19 mouse cellular contexts compared by ENCODE assay signal in genomic region chr6:86777181-86777580, GRCm38 (mm10). TPM values are rescaled to one million over a fixed set of nuclear protein-coding genes. Genes with fewer than 3 reads are reported as not detected.
DNase-seq lines count a peak whose midpoint lies in the region; ATAC-seq and TF ChIP-seq lines count a peak whose summit lies in the region.
"Had no signal": no experiment of that assay in that cellular context is flagged by ENCODE, and none has a peak within 500 bp of the region (broad histone marks: within the 10 kb centered on the region; RNA-seq: fewer than 3 reads in every experiment).

No protein-coding gene starts in this region.

- H3K9me3 ChIP-seq in heart, embryonic 13.5 days, result no peaks in the 10 kb centered on the region
- no peaks in the 10 kb centered on the region for H3K9me3 ChIP-seq in hindbrain, postnatal 0 days (ENCODE audit: low read length)
- H3K9me3 ChIP-seq: embryonic facial prominence, embryonic 10.5 days; midbrain, embryonic 15.5 days had no signal

- no peak for ATAC-seq in heart, embryonic 13.5 days (ENCODE audit: extremely low read depth, insufficient number of reproducible peaks, low FRiP score, low TSS enrichment)
- no peak for ATAC-seq in hindbrain, postnatal 0 days
- ATAC-seq: forebrain, embryonic 14.5 days; hindbrain, embryonic 16.5 days; midbrain, embryonic 15.5 days had no signal

- H3K9ac ChIP-seq in heart, embryonic 13.5 days, result no peak overlapping the region
- no peak overlapping the region for H3K9ac ChIP-seq in hindbrain, postnatal 0 days (replicated peaks; ENCODE audit: low read length)
- H3K9ac ChIP-seq: lung, embryonic 14.5 days; midbrain, embryonic 15.5 days had no signal

- DNase-seq in heart, postnatal 36 days, result no peak
- peak; percentile 81 for DNase-seq in 3T3-L1 (ENCODE audit: low read depth, low spot score)
- peak; percentile 28 to 46 for DNase-seq in adrenal gland, postnatal 36 days
- no peak for DNase-seq in hindbrain, postnatal 0 days (ENCODE audit: low spot score)
- DNase-seq in Muller cell, postnatal 12 days (ENCODE audit: inconsistent ontology term), result no peak
- DNase-seq: cerebellum, adult 11-12 months; cerebellum, postnatal 36 days; heart, postnatal 14 days; left cerebral cortex, postnatal 4 days; lung, embryonic 14.5 days; lung, postnatal 4 days; right cerebral cortex, postnatal 25 days; thymus, postnatal 25 days had no signal

- intact Hi-C loops in heart, postnatal 36 days (cut with DNase I), result no loop called here

- H3K27me3 ChIP-seq in heart, embryonic 13.5 days (replicated peaks), result no peaks in the 10 kb centered on the region
- H3K27me3 ChIP-seq in hindbrain, postnatal 0 days (ENCODE audit: insufficient read depth, low read length), result no peaks in the 10 kb centered on the region
- H3K27me3 ChIP-seq: midbrain, embryonic 15.5 days had no signal

- H3K27ac ChIP-seq in heart, embryonic 13.5 days (replicated peaks), result 0 out of 2 replicates have a peak overlapping the region, but pooled peaks have one; percentile 68
- H3K27ac ChIP-seq in macrophage, result peak overlapping the region; percentile 94
- H3K27ac ChIP-seq in hindbrain, postnatal 0 days, result no peak overlapping the region
- H3K27ac ChIP-seq: embryonic facial prominence, embryonic 10.5 days; midbrain, embryonic 15.5 days had no signal

- peaks cover 15% of the 10 kb centered on the region for H3K4me1 ChIP-seq in heart, embryonic 13.5 days
- no peaks in the 10 kb centered on the region for H3K4me1 ChIP-seq in hindbrain, postnatal 0 days (ENCODE audit: insufficient read depth, low read length)
- H3K4me1 ChIP-seq: embryonic facial prominence, embryonic 10.5 days; midbrain, embryonic 15.5 days had no signal

- no peak for TF ChIP-seq CTCF in hindbrain, postnatal 0 days (IDR thresholded peaks at IDR 0.05; ENCODE audit: low read depth)

- peaks cover 83% of the 10 kb centered on the region for H3K79me2 ChIP-seq in macrophage (ENCODE audit: inconsistent target)

- no peak overlapping the region for H3K4me2 ChIP-seq in heart, embryonic 13.5 days
- no peak overlapping the region for H3K4me2 ChIP-seq in hindbrain, postnatal 0 days (ENCODE audit: low read depth, low read length)
- H3K4me2 ChIP-seq: lung, embryonic 14.5 days; midbrain, embryonic 15.5 days had no signal

- 76% methylated on average over 3 of the region's 3 CpGs for WGBS in heart, embryonic 13.5 days
- 26% methylated on average over 3 of the region's 3 CpGs for whole genome bisulfite sequencing in macrophage (ENCODE audit: missing documents)
- WGBS in hindbrain, postnatal 0 days, result 79% methylated on average over 3 of the region's 3 CpGs

- no peaks in the 10 kb centered on the region for H3K36me3 ChIP-seq in heart, embryonic 13.5 days
- H3K36me3 ChIP-seq in macrophage (ENCODE audit: inconsistent target), result no peaks in the 10 kb centered on the region
- H3K36me3 ChIP-seq in hindbrain, postnatal 0 days (ENCODE audit: insufficient read depth, low read length), result no peaks in the 10 kb centered on the region
- H3K36me3 ChIP-seq: embryonic facial prominence, embryonic 10.5 days; midbrain, embryonic 15.5 days had no signal

- H3K4me3 ChIP-seq in heart, embryonic 13.5 days, result no peak overlapping the region
- no peak overlapping the region for H3K4me3 ChIP-seq in macrophage (ENCODE audit: inconsistent target)
- no peak overlapping the region for H3K4me3 ChIP-seq in hindbrain, postnatal 0 days (ENCODE audit: low read length)
- H3K4me3 ChIP-seq: embryonic facial prominence, embryonic 10.5 days; midbrain, embryonic 15.5 days had no signal

RNA-seq across cellular contexts. Expression of gene Anxa4, which starts 16.2 kb away (rescaled TPM):
- polyA plus RNA-seq in heart, embryonic 13.5 days (2015; fragmentation: Nextera tagmentation; extraction: Ambion mirVana), result 20.1 and 24.2 TPM in 2 replicates
- total RNA-seq in heart, postnatal 36 days (2021), result 10 to 100 TPM; 36.1 to 42.0 TPM
- total RNA-seq in adrenal gland, postnatal 36 days (2021), result 10 to 100 TPM; 62.8 to 72.5 TPM
- total RNA-seq in macrophage (2018; cell fraction: chromatin; rRNA removed), result 100 to 1,000 TPM; 156 to 576 (median 276) TPM
- 100 to 1,000 TPM; 366 to 589 (median 493) TPM for total RNA-seq in macrophage (2018; cell fraction: cytosol; rRNA removed)
- 100 to 1,000 TPM; 214 to 424 (median 305) TPM for total RNA-seq in macrophage (2018; cell fraction: nucleus; rRNA removed)
- 355 to 520 TPM (median 453 TPM) in 3 replicates for polyA plus RNA-seq in macrophage (2018)
- total RNA-seq in hindbrain, postnatal 0 days (2014; rRNA removed), result 2.1 and 4.2 TPM in 2 replicates
- 6.4 and 6.8 TPM in 2 replicates for polyA plus RNA-seq in hindbrain, postnatal 0 days (2015; fragmentation: Nextera tagmentation; extraction: Ambion mirVana)

RNA-seq across cellular contexts. Expression of gene Gmcl1, which starts 44.0 kb away (rescaled TPM):
- 14.7 and 14.9 TPM in 2 replicates for polyA plus RNA-seq in heart, embryonic 13.5 days (2015; fragmentation: Nextera tagmentation; extraction: Ambion mirVana)
- 1 to 10 TPM; 4.4 to 4.6 TPM for total RNA-seq in heart, postnatal 36 days (2021)
- 10 to 100 TPM; 14.6 to 24.3 TPM for total RNA-seq in adrenal gland, postnatal 36 days (2021)
- 10 to 100 TPM in 21 of 26 experiments, 1 to 10 TPM in 5; 5.5 to 54.8 (median 24.7) TPM for total RNA-seq in macrophage (2018; cell fraction: chromatin; rRNA removed)
- 10 to 100 TPM in 19 of 26 experiments, 1 to 10 TPM in 7; 7.6 to 14.8 (median 11.4) TPM for total RNA-seq in macrophage (2018; cell fraction: cytosol; rRNA removed)
- total RNA-seq in macrophage (2018; cell fraction: nucleus; rRNA removed), result 10 to 100 TPM in 21 of 26 experiments, 1 to 10 TPM in 5; 7.8 to 45.5 (median 16.5) TPM
- polyA plus RNA-seq in macrophage (2018), result 7.5 to 12.1 TPM (median 11.7 TPM) in 3 replicates
- 15.9 and 23.5 TPM in 2 replicates for total RNA-seq in hindbrain, postnatal 0 days (2014; rRNA removed)
- polyA plus RNA-seq in hindbrain, postnatal 0 days (2015; fragmentation: Nextera tagmentation; extraction: Ambion mirVana), result 25.8 and 26.9 TPM in 2 replicates

Comparison
In these comparisons a context has a peak if more than half of its experiments do, and no peak if none do; other contexts are left out.
1. DNase-seq: peak in 3T3-L1 (single experiment) and adrenal gland, postnatal 36 days (2 of 2); none in heart, postnatal 36 days (0 of 2), hindbrain, postnatal 0 days (single experiment) and Muller cell, postnatal 12 days (single experiment).